In the genomic region with DNA sequence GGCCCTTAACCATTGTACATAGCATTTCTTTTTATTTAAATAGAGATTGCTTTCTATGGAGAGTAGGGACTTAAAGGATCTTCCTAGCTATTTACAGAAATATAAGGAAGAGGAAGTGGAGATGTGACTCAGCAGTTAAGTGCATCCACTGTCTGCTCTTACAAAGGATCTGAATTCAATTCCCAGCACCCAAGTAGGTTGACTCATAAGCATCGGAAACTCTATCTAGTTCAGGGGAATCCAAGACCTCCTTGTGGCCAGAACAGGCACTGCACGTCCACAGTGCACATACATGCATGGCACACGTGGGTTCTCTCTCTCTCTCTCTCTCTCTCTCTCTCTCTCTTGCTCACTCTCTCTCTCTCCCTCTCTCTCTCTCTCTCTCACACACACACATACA, we compare ENCODE assay signal across 15 mouse cellular contexts. TPM values are rescaled to one million over a fixed set of nuclear protein-coding genes. Genes with fewer than 3 reads are reported as not detected.
DNase-seq lines count a peak whose midpoint lies in the region; TF ChIP-seq lines count a peak whose summit lies in the region.
"Had no signal": no experiment of that assay in that cellular context is flagged by ENCODE, and none has a peak within 500 bp of the region (broad histone marks: within the 10 kb centered on the region; RNA-seq: fewer than 3 reads in every experiment).

No protein-coding gene starts in this region.

- no peak for DNase-seq in liver, adult 2 months (ENCODE audit: extremely low read depth, low read depth, low spot score)
- DNase-seq in liver (no peak), 3T3-L1 (ENCODE audit: low read depth, low spot score) (peak; percentile 27)
- no peak for DNase-seq in kidney, adult 9 months
- DNase-seq in spleen, postnatal 36 days (ENCODE audit: low spot score in 2 of 2): no peak
- DNase-seq in spleen, postnatal 14 days (ENCODE audit: low spot score in 2 of 2): no peak
- DNase-seq: cerebellum, adult 8-10 months; gastrocnemius, postnatal 36 days; kidney, adult 2 months; right cerebral cortex, postnatal 25 days; thymus, postnatal 25 days had no signal

- no peaks in the 10 kb centered on the region for H3K79me2 ChIP-seq in liver, adult 2 months (ENCODE audit: control insufficient read depth, insufficient read depth, low read length)

- no peak overlapping the region for H3K27ac ChIP-seq in liver, adult 2 months (replicated peaks; ENCODE audit: insufficient read depth, low read depth, low read length)
- no peak overlapping the region for H3K27ac ChIP-seq in bone marrow, adult 2 months (ENCODE audit: control insufficient read depth, insufficient read depth, low read depth, low read length, poor library complexity)
- H3K27ac ChIP-seq: hindbrain, embryonic 12.5 days; limb, embryonic 15.5 days had no signal

- 83% methylated on average over 3 of the region's 3 CpGs for WGBS in liver, adult 2 months
- 83% methylated on average over 3 of the region's 3 CpGs for WGBS in bone marrow, adult 2 months

- H3K4me1 ChIP-seq in liver, adult 2 months (ENCODE audit: control insufficient read depth, insufficient read depth, low read length): no peaks in the 10 kb centered on the region
- H3K4me1 ChIP-seq in E14TG2a.4 (replicated peaks; ENCODE audit: low read depth, low read length): no peaks in the 10 kb centered on the region
- H3K4me1 ChIP-seq in bone marrow, adult 2 months (ENCODE audit: control insufficient read depth, insufficient read depth, low read length): no peaks in the 10 kb centered on the region; the same call in 1 of the 2 replicates
- H3K4me1 ChIP-seq: hindbrain, embryonic 12.5 days; limb, embryonic 15.5 days had no signal

- no peak overlapping the region for H3K4me3 ChIP-seq in liver, adult 2 months (ENCODE audit: insufficient read depth, low read depth, low read length)
- no peak overlapping the region for H3K4me3 ChIP-seq in E14TG2a.4 (replicated peaks; ENCODE audit: low read length)
- H3K4me3 ChIP-seq in bone marrow, adult 2 months (replicated peaks; ENCODE audit: control insufficient read depth, low read depth, low read length): no peak overlapping the region
- H3K4me3 ChIP-seq: hindbrain, embryonic 12.5 days; limb, embryonic 15.5 days had no signal

- TF ChIP-seq CTCF in liver, adult 2 months (IDR thresholded peaks at IDR 0.05; ENCODE audit: low read depth, low read length): peak; percentile 25; the same call in 1 of the 2 replicates
- peak; percentile 69 for TF ChIP-seq CTCF in E14TG2a.4 (conservative IDR thresholded peaks at IDR 0.05; ENCODE audit: low read length)
- peak; percentile 31; the same call in 1 of the 2 replicates for TF ChIP-seq CTCF in bone marrow, adult 2 months (IDR thresholded peaks at IDR 0.05; ENCODE audit: control insufficient read depth, insufficient read depth, low read length)

- no peaks in the 10 kb centered on the region for H3K27me3 ChIP-seq in liver, adult 2 months (ENCODE audit: control insufficient read depth, insufficient read depth, low read length)
- H3K27me3 ChIP-seq in E14TG2a.4 (ENCODE audit: insufficient read depth, low read length): no peaks in the 10 kb centered on the region
- H3K27me3 ChIP-seq: hindbrain, embryonic 12.5 days; limb, embryonic 15.5 days had no signal

- no peaks in the 10 kb centered on the region for H3K9me3 ChIP-seq in E14TG2a.4 (ENCODE audit: low read length)
- H3K9me3 ChIP-seq: hindbrain, embryonic 12.5 days; limb, embryonic 15.5 days had no signal

- no peaks in the 10 kb centered on the region for H3K36me3 ChIP-seq in liver, adult 2 months (ENCODE audit: control insufficient read depth, insufficient read depth, low read length)
- H3K36me3 ChIP-seq in E14TG2a.4 (ENCODE audit: insufficient read depth, low read length): no peaks in the 10 kb centered on the region
- H3K36me3 ChIP-seq: hindbrain, embryonic 12.5 days; limb, embryonic 15.5 days had no signal

- H3K9ac ChIP-seq in liver, adult 2 months (ENCODE audit: low read depth, low read length): no peak overlapping the region
- H3K9ac ChIP-seq: hindbrain, embryonic 12.5 days; limb, embryonic 15.5 days had no signal

- no peak for TF ChIP-seq POLR2A in liver, adult 2 months (IDR thresholded peaks at IDR 0.05; ENCODE audit: extremely low read depth, insufficient read depth, low read length)
- TF ChIP-seq POLR2A in bone marrow, adult 2 months (IDR thresholded peaks at IDR 0.05; ENCODE audit: borderline replicate concordance, control insufficient read depth, low read depth, low read length): no peak

RNA-seq across cellular contexts. Expression of a gene that starts 41.8 kb away (rescaled TPM):
- total RNA-seq in liver, adult 2 months (2014; rRNA removed): 7.4 and 7.8 TPM in 2 replicates
- 1.9 and 4.6 TPM in 2 replicates for polyA plus RNA-seq in liver, adult 2 months (2012; rRNA removed)
- 1.7 TPM in 2 replicates for polyA plus RNA-seq in bone marrow, adult 2 months (2011; ENCODE audit: insufficient read depth, insufficient read length, low replicate concordance, missing spikeins)
